Mouse (Mus musculus) embryonic stem cell, embryonic (primary cell): ENCODE measurements around the gene Acss3.

Experiments
- CTCF ChIA-PET, 4 experiments: fragments of 300-600 bp in 2 of 4; fragments of 350-600 bp in 2 of 4; sonication (Branson Sonifier 250); formaldehyde crosslinking; loops; one replicate each; lab custom pipeline; 2022; ENCODE audit warnings: inconsistent platforms in 2 of 4; lab: Charles Lee
- POLR2A ChIA-PET, 4 experiments: fragments of 300-600 bp in 2 of 4; fragments of 350-600 bp in 2 of 4; sonication (Branson Sonifier 250); formaldehyde crosslinking; loops; one replicate each; lab custom pipeline; 2022; ENCODE audit warnings: antibody characterized with exemption in 4 of 4, inconsistent platforms in 1 of 4; lab: Charles Lee

The Acss3 gene

DNA sequence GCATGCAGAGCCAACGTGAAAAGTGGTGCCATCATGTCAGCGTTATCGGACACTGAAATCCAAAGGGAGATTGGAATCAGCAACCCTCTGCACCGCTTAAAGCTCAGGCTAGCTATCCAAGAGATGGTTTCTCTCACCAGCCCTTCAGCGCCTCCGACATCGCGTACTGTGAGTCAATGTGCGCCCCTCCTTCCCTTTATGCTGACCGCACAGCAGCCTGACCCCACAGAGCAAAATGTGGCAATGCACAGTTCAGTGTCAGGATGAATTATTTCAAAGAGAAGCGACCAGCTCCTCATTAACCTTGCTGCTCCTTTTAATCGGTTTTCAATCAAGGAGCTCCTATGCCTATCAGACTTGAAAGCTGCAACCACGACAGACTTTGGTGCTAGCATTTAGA is 227.1 kb downstream of the Acss3 start:
- CTCF ChIA-PET, result no interaction called here
- POLR2A ChIA-PET, result no interaction called here
